Mouse (Mus musculus): ENCODE data around the gene Loxl3. TPM values are rescaled to one million over a fixed set of nuclear protein-coding genes. Genes with fewer than 3 reads are reported as not detected.

The Loxl3 gene
- total RNA-seq, 2 experiments from 2014 or later, result 1.0 to 1.4 TPM

GRCm38 (mm10) chr6:83083497-83083896, 49.5 kb downstream of the Loxl3 start:
- ATAC-seq (replicated peaks; ENCODE audit: poor library complexity), result no peak

GRCm38 (mm10) chr6:83084477-83084876, 50.5 kb downstream of the Loxl3 start:
- ATAC-seq (replicated peaks; ENCODE audit: poor library complexity), result no peak

- ATAC-seq (replicated peaks; ENCODE audit: poor library complexity), result peak; percentile 39
Observed at GRCm38 (mm10) chr6:83086121-83087035, 52.4 kb downstream of the Loxl3 start, which contains the start of gene Lbx2. Gene Lbx2, plus strand, starts transcription at chr6:83086367.

- ATAC-seq (replicated peaks; ENCODE audit: poor library complexity), result no peak
Observed at GRCm38 (mm10) chr6:83087205-83087925, 53.4 kb downstream of the Loxl3 start.

- no peak for ATAC-seq (replicated peaks; ENCODE audit: poor library complexity)
Observed at GRCm38 (mm10) chr6:83087926-83088260, 53.9 kb downstream of the Loxl3 start.

- no peak for ATAC-seq (replicated peaks; ENCODE audit: poor library complexity)
Observed at GRCm38 (mm10) chr6:83092416-83093127, 58.6 kb downstream of the Loxl3 start.

GRCm38 (mm10) chr6:83095968-83096367, 62.0 kb downstream of the Loxl3 start:
- ATAC-seq (replicated peaks; ENCODE audit: poor library complexity), result no peak

- ATAC-seq (replicated peaks; ENCODE audit: poor library complexity), result no peak
Observed at GRCm38 (mm10) chr6:83098411-83098810, 64.4 kb downstream of the Loxl3 start.

- peak; percentile 87 for ATAC-seq (replicated peaks; ENCODE audit: poor library complexity)
Observed at GRCm38 (mm10) chr6:83101316-83101687, 67.3 kb downstream of the Loxl3 start, which contains the start of the genes Ccdc142 and Gm42688. Gene Ccdc142, plus strand, starts transcription at chr6:83101601. Gene Gm42688, plus strand, starts transcription at chr6:83101617.

- ATAC-seq (replicated peaks; ENCODE audit: poor library complexity), result peak; percentile 70
Observed at GRCm38 (mm10) chr6:83101688-83102556, 67.9 kb downstream of the Loxl3 start.

Other genes with a start within 250 kb of the Loxl3 start
- 0.15 and 0.27 TPM in 2 replicates for gene Sema4f, start 94.4 kb upstream of the Loxl3 start, total RNA-seq (2015)
- gene Sema4f, start 94.4 kb upstream of the Loxl3 start, total RNA-seq (2017), result 0.04 and 0.17 TPM in 2 replicates
- 5.0 and 8.0 TPM in 2 replicates for gene M1ap, start 87.3 kb upstream of the Loxl3 start, total RNA-seq (2015)
- 5.1 and 5.9 TPM in 2 replicates for gene M1ap, start 87.3 kb upstream of the Loxl3 start, total RNA-seq (2017)
- gene Dok1, start 702 bp upstream of the Loxl3 start, total RNA-seq (2015), result 6.5 and 6.8 TPM in 2 replicates
- 14.1 and 18.2 TPM in 2 replicates for gene Dok1, start 702 bp upstream of the Loxl3 start, total RNA-seq (2017)
- gene Aup1, start 20.3 kb downstream of the Loxl3 start, total RNA-seq (2015), result 135 and 178 TPM in 2 replicates
- 112 and 133 TPM in 2 replicates for gene Aup1, start 20.3 kb downstream of the Loxl3 start, total RNA-seq (2017)
- gene Htra2, start 21.1 kb downstream of the Loxl3 start, total RNA-seq (2015), result 128 and 129 TPM in 2 replicates
- 77.3 and 82.3 TPM in 2 replicates for gene Htra2, start 21.1 kb downstream of the Loxl3 start, total RNA-seq (2017)
- 1.2 and 1.7 TPM in 2 replicates for gene Dqx1, start 23.7 kb downstream of the Loxl3 start, total RNA-seq (2015)
- 0.75 and 1.0 TPM in 2 replicates for gene Dqx1, start 23.7 kb downstream of the Loxl3 start, total RNA-seq (2017)
- not detected in 2 replicates for gene Tlx2, start 36.1 kb downstream of the Loxl3 start, total RNA-seq (2015)
- not detected in 2 replicates for gene Tlx2, start 36.1 kb downstream of the Loxl3 start, total RNA-seq (2017)
- gene Pcgf1, start 43.7 kb downstream of the Loxl3 start, total RNA-seq (2015), result 26.5 and 27.2 TPM in 2 replicates
- gene Pcgf1, start 43.7 kb downstream of the Loxl3 start, total RNA-seq (2017), result 15.3 and 20.4 TPM in 2 replicates
- not detected in 2 replicates for gene Lbx2, start 52.2 kb downstream of the Loxl3 start, total RNA-seq (2015)
- gene Lbx2, start 52.2 kb downstream of the Loxl3 start, total RNA-seq (2017), result not detected in 2 replicates
- gene Ccdc142, start 67.4 kb downstream of the Loxl3 start, total RNA-seq (2015), result 0.20 and 0.79 TPM in 2 replicates
- 0.58 and 1.6 TPM in 2 replicates for gene Ccdc142, start 67.4 kb downstream of the Loxl3 start, total RNA-seq (2017)
- gene Gm42688, start 67.4 kb downstream of the Loxl3 start, total RNA-seq (2015), result 1.5 and 1.6 TPM in 2 replicates
- gene Gm42688, start 67.4 kb downstream of the Loxl3 start, total RNA-seq (2017), result 2.7 and 3.0 TPM in 2 replicates
- 53.6 and 60.8 TPM in 2 replicates for gene Mrpl53, start 74.9 kb downstream of the Loxl3 start, total RNA-seq (2015)
- gene Mrpl53, start 74.9 kb downstream of the Loxl3 start, total RNA-seq (2017), result 19.5 and 29.2 TPM in 2 replicates
- 54.6 and 69.0 TPM in 2 replicates for gene Mogs, start 81.3 kb downstream of the Loxl3 start, total RNA-seq (2015)
- gene Mogs, start 81.3 kb downstream of the Loxl3 start, total RNA-seq (2017), result 122 and 130 TPM in 2 replicates
- gene Wbp1, start 87.4 kb downstream of the Loxl3 start, total RNA-seq (2015), result 25.8 and 27.8 TPM in 2 replicates
- gene Wbp1, start 87.4 kb downstream of the Loxl3 start, total RNA-seq (2017), result 85.0 and 96.7 TPM in 2 replicates
- 20.7 and 24.4 TPM in 2 replicates for gene Ino80b, start 91.3 kb downstream of the Loxl3 start, total RNA-seq (2015)
- gene Ino80b, start 91.3 kb downstream of the Loxl3 start, total RNA-seq (2017), result 35.5 and 44.4 TPM in 2 replicates
- gene Rtkn, start 101.3 kb downstream of the Loxl3 start, total RNA-seq (2015), result 1.9 and 2.4 TPM in 2 replicates
- 2.2 and 2.4 TPM in 2 replicates for gene Rtkn, start 101.3 kb downstream of the Loxl3 start, total RNA-seq (2017)
- gene Wdr54, start 122.2 kb downstream of the Loxl3 start, total RNA-seq (2015), result 0.57 TPM in 1 of 2 replicates, not detected in the other
- gene Wdr54, start 122.2 kb downstream of the Loxl3 start, total RNA-seq (2017), result under 0.01 and 0.14 TPM in 2 replicates
- not detected in 2 replicates for gene 1700003E16Rik, start 122.2 kb downstream of the Loxl3 start, total RNA-seq (2015)
- not detected in 2 replicates for gene 1700003E16Rik, start 122.2 kb downstream of the Loxl3 start, total RNA-seq (2017)
- gene Dctn1, start 131.7 kb downstream of the Loxl3 start, total RNA-seq (2015), result 50.8 and 51.4 TPM in 2 replicates
- 85.9 and 86.2 TPM in 2 replicates for gene Dctn1, start 131.7 kb downstream of the Loxl3 start, total RNA-seq (2017)
- 0.10 TPM in 1 of 2 replicates, not detected in the other for gene Slc4a5, start 185.7 kb downstream of the Loxl3 start, total RNA-seq (2015)
- under 0.01 TPM in 1 of 2 replicates, not detected in the other for gene Slc4a5, start 185.7 kb downstream of the Loxl3 start, total RNA-seq (2017)

Measured in megakaryocyte progenitor cell, adult 5-6 weeks (primary cell).